Mouse (Mus musculus) limb, embryonic 12.5 days (tissue): ENCODE results near the gene Ttc8. TPM values are rescaled to one million over a fixed set of nuclear protein-coding genes. Genes with fewer than 3 reads are reported as not detected.
A peak's percentile ranks its signal among the peaks of the same experiment; 100 is the strongest.

ENCODE experiments used
- ATAC-seq: fragments of 200-750 bp; cut with Nextera tagmentation; 2 replicates; pipeline ENCODE4 v1.8.0; 2017; ENCODE audit warnings: low read depth, moderate TSS enrichment; ENCODE audit not compliant: insufficient number of reproducible peaks, insufficient read depth, low FRiP score, low TSS enrichment
- H3K27ac ChIP-seq: fragments of 300-500 bp; sonication (generic); 2 replicates; pipeline ENCODE4 v1.5.1; 2016; ENCODE audit warnings: mild to moderate bottlenecking, moderate library complexity
- H3K27me3 ChIP-seq: fragments of 300-500 bp; sonication (generic); 2 replicates; pipeline ENCODE4 v1.6.1; 2016; ENCODE audit warnings: mild to moderate bottlenecking, moderate library complexity
- H3K36me3 ChIP-seq: fragments of 300-500 bp; sonication (generic); 2 replicates; pipeline ENCODE4 v1.6.1; 2016; ENCODE audit warnings: mild to moderate bottlenecking, moderate library complexity
- H3K4me1 ChIP-seq: fragments of 300-500 bp; sonication (generic); replicated peaks from 2 replicates; pipeline ENCODE4 v1.6.1; 2016
- H3K4me2 ChIP-seq: fragments of 300-500 bp; sonication (generic); 2 replicates; pipeline ENCODE4 v1.6.1; 2016; ENCODE audit warnings: mild to moderate bottlenecking, moderate library complexity
- H3K4me3 ChIP-seq: fragments of 300-500 bp; sonication (generic); replicated peaks from 2 replicates; pipeline ENCODE4 v1.5.1; 2016; ENCODE audit warnings: mild to moderate bottlenecking
- H3K9ac ChIP-seq: fragments of 300-500 bp; sonication (generic); replicated peaks from 2 replicates; pipeline ENCODE4 v1.6.1; 2016; ENCODE audit warnings: mild to moderate bottlenecking, moderate library complexity
- H3K9me3 ChIP-seq: fragments of 300-500 bp; sonication (generic); 2 replicates; pipeline ENCODE4 v1.6.1; 2016; ENCODE audit warnings: mild to moderate bottlenecking, moderate library complexity
- WGBS: fragments of 180-500 bp; shearing (Covaris S2); methylation state at CpG from one replicate; pipeline ENCODE4 v1.1.7; 2016; 5-methylcytosine and 5-hydroxymethylcytosine counted together
- polyA plus RNA-seq: library from polyadenylated mRNA; unstranded; fragments of >200 nt; fragmentation: Nextera tagmentation; extraction: Ambion mirVana; gene quantifications from 2 replicates; pipeline ENCODE4 v1.2.1, GENCODE M21; 2016

The Ttc8 gene
- polyA plus RNA-seq, 1 experiment from 2014 or later: 33.8 TPM

- Histone ChIP-seq H3K4me3 (no peak overlapping the region), H3K9ac (no peak overlapping the region), H3K4me2 (no peak overlapping the region), H3K4me1 (no peaks in the 10 kb centered on the region), H3K36me3 (no peaks in the 10 kb centered on the region), H3K27ac (no peak overlapping the region), H3K9me3 (no peaks in the 10 kb centered on the region), H3K27me3 (no peaks in the 10 kb centered on the region)
- WGBS: 83% methylated on average over 10 of the region's 10 CpGs
- no peak for ATAC-seq
Measured at GRCm38 (mm10) chr12:98998662-98999428, 78.5 kb downstream of the Ttc8 start.

- Histone ChIP-seq H3K4me1 (no peaks in the 10 kb centered on the region), H3K4me2 (no peak overlapping the region), H3K27me3 (no peaks in the 10 kb centered on the region), H3K4me3 (no peak overlapping the region), H3K9ac (no peak overlapping the region), H3K27ac (no peak overlapping the region), H3K9me3 (no peaks in the 10 kb centered on the region), H3K36me3 (no peaks in the 10 kb centered on the region)
- 81% methylated on average over 2 of the region's 2 CpGs for WGBS
- ATAC-seq: no peak
Measured at GRCm38 (mm10) chr12:99000310-99000709, 79.9 kb downstream of the Ttc8 start.

- H3K4me3 ChIP-seq: no peak overlapping the region
- 70% methylated on average over 4 of the region's 4 CpGs for WGBS
- H3K9me3 ChIP-seq: no peaks in the 10 kb centered on the region
- no peak overlapping the region for H3K27ac ChIP-seq
- H3K9ac ChIP-seq: no peak overlapping the region
- no peaks in the 10 kb centered on the region for H3K36me3 ChIP-seq
- H3K4me2 ChIP-seq: no peak overlapping the region
- H3K4me1 ChIP-seq: no peaks in the 10 kb centered on the region
- no peak for ATAC-seq
- no peaks in the 10 kb centered on the region for H3K27me3 ChIP-seq
Measured at GRCm38 (mm10) chr12:99003046-99003445, 82.7 kb downstream of the Ttc8 start.

GRCm38 (mm10) chr12:99004752-99005151, 84.4 kb downstream of the Ttc8 start:
- Histone ChIP-seq H3K4me3 (no peak overlapping the region), H3K9me3 (no peaks in the 10 kb centered on the region)

GRCm38 (mm10) chr12:99008786-99009185, 88.4 kb downstream of the Ttc8 start:
- no peak overlapping the region for H3K4me3 ChIP-seq
- ATAC-seq: no peak
- 80% methylated on average over 1 of the region's 1 CpGs for WGBS
- no peak overlapping the region for H3K27ac ChIP-seq
- no peaks in the 10 kb centered on the region for H3K27me3 ChIP-seq
- H3K9ac ChIP-seq: no peak overlapping the region
- no peak overlapping the region for H3K4me2 ChIP-seq
- H3K4me1 ChIP-seq: peaks cover 4% of the 10 kb centered on the region; the same call in 1 of the 2 replicates
- H3K36me3 ChIP-seq: no peaks in the 10 kb centered on the region
- no peaks in the 10 kb centered on the region for H3K9me3 ChIP-seq

More at GRCm38 (mm10) chr12:99004752-99005151, 84.4 kb downstream of the Ttc8 start:
- Histone ChIP-seq H3K4me1 (no peaks in the 10 kb centered on the region), H3K36me3 (no peaks in the 10 kb centered on the region), H3K27me3 (no peaks in the 10 kb centered on the region), H3K9ac (no peak overlapping the region), H3K27ac (no peak overlapping the region), H3K4me2 (no peak overlapping the region)
- ATAC-seq: no peak
- WGBS: 91% methylated on average over 2 of the region's 2 CpGs

- Histone ChIP-seq H3K9ac (no peak overlapping the region), H3K36me3 (no peaks in the 10 kb centered on the region), H3K27ac (no peak overlapping the region), H3K4me2 (no peak overlapping the region), H3K4me3 (no peak overlapping the region), H3K4me1 (peaks cover 4% of the 10 kb centered on the region; the same call in 1 of the 2 replicates), H3K27me3 (no peaks in the 10 kb centered on the region), H3K9me3 (no peaks in the 10 kb centered on the region)
- ATAC-seq: no peak
- WGBS: 35% methylated on average over 4 of the region's 4 CpGs
Measured at GRCm38 (mm10) chr12:99009430-99009829, 89.1 kb downstream of the Ttc8 start.

- Histone ChIP-seq H3K9ac (no peak overlapping the region), H3K4me2 (no peak overlapping the region), H3K4me3 (no peak overlapping the region), H3K9me3 (no peaks in the 10 kb centered on the region), H3K27me3 (no peaks in the 10 kb centered on the region), H3K4me1 (peaks cover 4% of the 10 kb centered on the region; the same call in 1 of the 2 replicates), H3K36me3 (no peaks in the 10 kb centered on the region), H3K27ac (no peak overlapping the region)
- no peak for ATAC-seq
- 81% methylated on average over 6 of the region's 6 CpGs for WGBS
Measured at GRCm38 (mm10) chr12:99010044-99010443, 89.7 kb downstream of the Ttc8 start.

- no peaks in the 10 kb centered on the region for H3K27me3 ChIP-seq
- peaks cover 4% of the 10 kb centered on the region; the same call in 1 of the 2 replicates for H3K4me1 ChIP-seq
- H3K4me3 ChIP-seq: 0 out of 2 replicates have a peak overlapping the region, but pooled peaks have one; percentile 7
- no peaks in the 10 kb centered on the region for H3K9me3 ChIP-seq
- 13% methylated on average over 22 of the region's 22 CpGs for WGBS
- H3K27ac ChIP-seq: no peak overlapping the region
- no peak for ATAC-seq
- no peaks in the 10 kb centered on the region for H3K36me3 ChIP-seq
- H3K9ac ChIP-seq: no peak overlapping the region
- H3K4me2 ChIP-seq: peak overlapping the region; percentile 42
Measured at GRCm38 (mm10) chr12:99011161-99011861, 90.9 kb downstream of the Ttc8 start.

GRCm38 (mm10) chr12:99015870-99016269, 95.5 kb downstream of the Ttc8 start:
- Histone ChIP-seq H3K4me3 (no peak overlapping the region), H3K36me3 (no peaks in the 10 kb centered on the region), H3K4me2 (no peak overlapping the region), H3K9ac (no peak overlapping the region), H3K27ac (no peak overlapping the region), H3K27me3 (no peaks in the 10 kb centered on the region), H3K4me1 (peaks cover 4% of the 10 kb centered on the region; the same call in 1 of the 2 replicates), H3K9me3 (no peaks in the 10 kb centered on the region)
- no peak for ATAC-seq
- WGBS: 88% methylated on average over 4 of the region's 4 CpGs

GRCm38 (mm10) chr12:99024430-99024960, 104.1 kb downstream of the Ttc8 start:
- no peak overlapping the region for H3K9ac ChIP-seq
- H3K4me3 ChIP-seq: no peak overlapping the region
- no peaks in the 10 kb centered on the region for H3K9me3 ChIP-seq
- no peak for ATAC-seq
- no peaks in the 10 kb centered on the region for H3K27me3 ChIP-seq
- H3K27ac ChIP-seq: no peak overlapping the region
- 88% methylated on average over 6 of the region's 6 CpGs for WGBS
- no peak overlapping the region for H3K4me2 ChIP-seq
- H3K4me1 ChIP-seq: no peaks in the 10 kb centered on the region
- no peaks in the 10 kb centered on the region for H3K36me3 ChIP-seq

GRCm38 (mm10) chr12:99026291-99026690, 105.9 kb downstream of the Ttc8 start:
- 68% methylated on average over 2 of the region's 2 CpGs for WGBS
- Histone ChIP-seq H3K4me1 (no peaks in the 10 kb centered on the region), H3K4me3 (no peak overlapping the region), H3K27ac (no peak overlapping the region), H3K4me2 (no peak overlapping the region), H3K9me3 (no peaks in the 10 kb centered on the region), H3K36me3 (no peaks in the 10 kb centered on the region), H3K27me3 (no peaks in the 10 kb centered on the region), H3K9ac (no peak overlapping the region)
- ATAC-seq: no peak
